Mouse (Mus musculus) erythroblast, adult 5-6 weeks (primary cell): ENCODE results near the gene Tas2r129. TPM values are rescaled to one million over a fixed set of nuclear protein-coding genes. Genes with fewer than 3 reads are reported as not detected.
"Not testable (repeated sequence)": the region's sequence is repeated elsewhere in the genome, so short reads cannot be mapped to it uniquely, and the experiment has no call there.

Source experiments
- ATAC-seq: replicated peaks from 2 replicates; pipeline ENCODE4 v1.8.0; 2016; ENCODE audit warnings: moderate number of reproducible peaks, mild to moderate bottlenecking, moderate TSS enrichment, inconsistent platforms; ENCODE audit not compliant: poor library complexity, low FRiP score, severe bottlenecking
- total RNA-seq, 2 experiments: library from RNA; stranded (forward) in 1 of 2; stranded (reverse) in 1 of 2; fragments of 150-400 nt in 1 of 2; fragments of 200-764, 138-1000 nt in 1 of 2; gene quantifications; 2 replicates each; pipeline versions ENCODE4 v1.2.3 to v1.2.4; 2015 to 2017; ENCODE audit warnings: low replicate concordance in 2 of 2

Tas2r129 gene
- total RNA-seq (2015; ENCODE audit: low replicate concordance) = not detected in 2 replicates
- not detected in 2 replicates for total RNA-seq (2017; ENCODE audit: low replicate concordance)

DNA sequence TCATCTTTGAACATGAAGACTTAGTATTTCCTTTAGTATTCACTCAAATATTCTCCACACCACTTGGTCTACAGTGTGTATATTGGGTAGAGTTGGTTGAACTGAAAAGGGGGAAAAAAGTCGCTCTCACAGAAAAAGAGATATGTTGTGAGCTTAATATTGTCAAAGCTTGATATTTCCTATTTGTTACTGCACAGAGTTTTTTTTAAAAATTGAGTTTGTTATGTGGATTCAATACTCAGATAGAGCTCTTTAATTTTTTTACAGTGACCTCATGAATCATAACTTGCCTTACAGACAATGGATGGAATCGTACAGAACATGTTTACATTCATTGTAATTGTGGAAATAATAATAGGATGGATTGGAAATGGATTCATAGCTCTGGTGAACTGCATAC is at the start of gene Tas2r129:
Gene Tas2r129, plus strand, starts transcription at position 301 of the 400 bp plus-strand sequence.
- no peak for ATAC-seq

- no peak for ATAC-seq
These were observed 41.6 kb upstream of the Tas2r129 start, which contains the start of gene Tas2r125 for GRCm38 (mm10) chr6:132909351-132909750. Tas2r125 (plus strand) TSS chr6:132909651.

DNA sequence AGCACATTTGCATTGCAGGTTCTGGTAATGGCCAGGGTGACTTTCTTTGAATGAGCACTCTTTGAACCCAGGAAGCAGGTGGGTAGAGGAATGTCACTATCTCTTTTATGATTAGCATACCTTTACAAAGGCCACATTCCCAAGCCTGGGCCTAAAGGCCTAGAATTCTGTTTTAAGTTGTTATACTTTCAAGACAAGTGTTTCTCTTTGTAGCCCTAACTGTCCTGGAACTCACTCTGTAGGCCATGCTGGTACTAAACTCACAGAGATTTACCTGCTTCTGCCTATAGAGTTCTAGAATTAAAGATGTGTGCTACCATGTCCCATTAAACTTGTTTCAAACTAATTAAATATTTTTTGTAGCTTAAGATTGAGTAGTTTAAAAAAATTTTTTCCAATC is 9.5 kb upstream of the Tas2r129 start:
- not testable (repeated sequence) for ATAC-seq

- no peak for ATAC-seq
These were observed 6.9 kb downstream of the Tas2r129 start, which contains the start of gene Tas2r131 for GRCm38 (mm10) chr6:132957819-132958218. Tas2r131 (minus strand) TSS chr6:132957919.

GRCm38 (mm10) chr6:132980865-132981264 is 30.0 kb downstream of the Tas2r129 start, which contains the start of gene Tas2r109:
Tas2r109 (minus strand) TSS chr6:132980965.
- ATAC-seq = no peak

Other genes with a start within 250 kb of the Tas2r129 start
- not detected in 2 replicates for gene Tas2r122, start 239.2 kb upstream of the Tas2r129 start, total RNA-seq (2015; ENCODE audit: low replicate concordance)
- not detected in 2 replicates for gene Tas2r122, start 239.2 kb upstream of the Tas2r129 start, total RNA-seq (2017; ENCODE audit: low replicate concordance)
- not detected in 2 replicates for gene Tas2r115, start 213.1 kb upstream of the Tas2r129 start, total RNA-seq (2015; ENCODE audit: low replicate concordance)
- gene Tas2r115, start 213.1 kb upstream of the Tas2r129 start, total RNA-seq (2017; ENCODE audit: low replicate concordance) = not detected in 2 replicates
- gene Tas2r124, start 196.4 kb upstream of the Tas2r129 start, total RNA-seq (2015; ENCODE audit: low replicate concordance) = not detected in 2 replicates
- not detected in 2 replicates for gene Tas2r124, start 196.4 kb upstream of the Tas2r129 start, total RNA-seq (2017; ENCODE audit: low replicate concordance)
- gene Tas2r102, start 189.0 kb upstream of the Tas2r129 start, total RNA-seq (2015; ENCODE audit: low replicate concordance) = not detected in 2 replicates
- gene Tas2r102, start 189.0 kb upstream of the Tas2r129 start, total RNA-seq (2017; ENCODE audit: low replicate concordance) = not detected in 2 replicates
- not detected in 2 replicates for gene Tas2r136, start 172.9 kb upstream of the Tas2r129 start, total RNA-seq (2015; ENCODE audit: low replicate concordance)
- gene Tas2r136, start 172.9 kb upstream of the Tas2r129 start, total RNA-seq (2017; ENCODE audit: low replicate concordance) = not detected in 2 replicates
- not detected in 2 replicates for gene Tas2r117, start 148.3 kb upstream of the Tas2r129 start, total RNA-seq (2015; ENCODE audit: low replicate concordance)
- gene Tas2r117, start 148.3 kb upstream of the Tas2r129 start, total RNA-seq (2017; ENCODE audit: low replicate concordance) = not detected in 2 replicates
- not detected in 2 replicates for gene Tas2r123, start 104.0 kb upstream of the Tas2r129 start, total RNA-seq (2015; ENCODE audit: low replicate concordance)
- gene Tas2r123, start 104.0 kb upstream of the Tas2r129 start, total RNA-seq (2017; ENCODE audit: low replicate concordance) = not detected in 2 replicates
- gene Tas2r116, start 95.7 kb upstream of the Tas2r129 start, total RNA-seq (2015; ENCODE audit: low replicate concordance) = not detected in 2 replicates
- gene Tas2r116, start 95.7 kb upstream of the Tas2r129 start, total RNA-seq (2017; ENCODE audit: low replicate concordance) = not detected in 2 replicates
- not detected in 2 replicates for gene Tas2r110, start 83.1 kb upstream of the Tas2r129 start, total RNA-seq (2015; ENCODE audit: low replicate concordance)
- gene Tas2r110, start 83.1 kb upstream of the Tas2r129 start, total RNA-seq (2017; ENCODE audit: low replicate concordance) = not detected in 2 replicates
- not detected in 2 replicates for gene Tas2r113, start 58.1 kb upstream of the Tas2r129 start, total RNA-seq (2015; ENCODE audit: low replicate concordance)
- gene Tas2r113, start 58.1 kb upstream of the Tas2r129 start, total RNA-seq (2017; ENCODE audit: low replicate concordance) = not detected in 2 replicates
- gene Tas2r125, start 41.5 kb upstream of the Tas2r129 start, total RNA-seq (2015; ENCODE audit: low replicate concordance) = not detected in 2 replicates
- not detected in 2 replicates for gene Tas2r125, start 41.5 kb upstream of the Tas2r129 start, total RNA-seq (2017; ENCODE audit: low replicate concordance)
- not detected in 2 replicates for gene Tas2r131, start 6.8 kb downstream of the Tas2r129 start, total RNA-seq (2015; ENCODE audit: low replicate concordance)
- gene Tas2r131, start 6.8 kb downstream of the Tas2r129 start, total RNA-seq (2017; ENCODE audit: low replicate concordance) = not detected in 2 replicates
- not detected in 2 replicates for gene Tas2r109, start 29.9 kb downstream of the Tas2r129 start, total RNA-seq (2015; ENCODE audit: low replicate concordance)
- not detected in 2 replicates for gene Tas2r109, start 29.9 kb downstream of the Tas2r129 start, total RNA-seq (2017; ENCODE audit: low replicate concordance)
- gene Tas2r103, start 86.0 kb downstream of the Tas2r129 start, total RNA-seq (2015; ENCODE audit: low replicate concordance) = not detected in 2 replicates
- gene Tas2r103, start 86.0 kb downstream of the Tas2r129 start, total RNA-seq (2017; ENCODE audit: low replicate concordance) = not detected in 2 replicates
- not detected in 2 replicates for gene Tas2r140, start 104.7 kb downstream of the Tas2r129 start, total RNA-seq (2015; ENCODE audit: low replicate concordance)
- not detected in 2 replicates for gene Tas2r140, start 104.7 kb downstream of the Tas2r129 start, total RNA-seq (2017; ENCODE audit: low replicate concordance)
- gene Smim10l1, start 153.8 kb downstream of the Tas2r129 start, total RNA-seq (2015; ENCODE audit: low replicate concordance) = 5.0 and 13.3 TPM in 2 replicates
- gene Smim10l1, start 153.8 kb downstream of the Tas2r129 start, total RNA-seq (2017; ENCODE audit: low replicate concordance) = 10.9 and 18.4 TPM in 2 replicates